22 mouse cellular contexts compared by ENCODE assay signal in the genomic region with DNA sequence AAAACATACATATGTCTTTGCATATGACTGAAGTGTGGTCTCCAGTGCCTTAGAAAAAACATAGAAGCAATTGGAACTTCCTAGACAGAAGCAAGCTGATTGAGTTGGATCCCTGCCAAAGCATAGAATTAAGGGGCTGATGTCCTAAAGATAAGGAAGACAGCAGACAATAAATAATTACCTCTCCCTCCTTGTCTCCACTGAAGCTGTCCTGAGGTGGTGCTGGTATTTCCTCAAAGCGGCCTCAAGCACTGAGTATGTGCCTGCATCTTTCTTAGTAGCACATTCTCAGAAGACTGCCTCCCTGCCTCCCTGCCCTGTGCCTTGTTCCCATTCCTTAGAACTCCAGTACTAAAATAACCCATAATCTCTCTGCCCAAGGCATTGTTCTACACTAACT. TPM values are rescaled to one million over a fixed set of nuclear protein-coding genes. Genes with fewer than 3 reads are reported as not detected.
DNase-seq lines count a peak whose midpoint lies in the region; ATAC-seq lines count a peak whose summit lies in the region.
"Had no signal": no experiment of that assay in that cellular context is flagged by ENCODE, and none has a peak within 500 bp of the region (broad histone marks: within the 10 kb centered on the region; RNA-seq: fewer than 3 reads in every experiment).

No protein-coding gene starts in this region.

- DNase-seq in hindbrain, embryonic 11.5 days (ENCODE audit: low spot score), result no peak
- DNase-seq in kidney, adult 11 months, result no peak
- DNase-seq: adrenal gland, adult 8-10 months; adrenal gland, postnatal 25 days; cerebellum, adult 18-20 months; cerebellum, adult 9-10 months; cerebellum, postnatal 14 days; gastrocnemius, postnatal 10 days; gastrocnemius, postnatal 36 days; heart, adult 2 months; heart, postnatal 14 days; heart, postnatal 4 days had no signal

- H3K9ac ChIP-seq in hindbrain, embryonic 12.5 days, result no peak overlapping the region
- no peak overlapping the region for H3K9ac ChIP-seq in hindbrain, embryonic 11.5 days (ENCODE audit: low read depth, low read length)
- H3K9ac ChIP-seq in neural tube, embryonic 13.5 days, result no peak overlapping the region
- H3K9ac ChIP-seq in neural tube, embryonic 15.5 days (replicated peaks), result no peak overlapping the region
- H3K9ac ChIP-seq in hindbrain, embryonic 16.5 days (ENCODE audit: low read depth, low read length), result no peak overlapping the region
- H3K9ac ChIP-seq: forebrain, embryonic 13.5 days; heart, embryonic 13.5 days had no signal

- no peaks in the 10 kb centered on the region for H3K9me3 ChIP-seq in hindbrain, embryonic 12.5 days (replicated peaks)
- H3K9me3 ChIP-seq in hindbrain, embryonic 11.5 days (ENCODE audit: control insufficient read depth, low read length), result no peaks in the 10 kb centered on the region
- no peaks in the 10 kb centered on the region for H3K9me3 ChIP-seq in neural tube, embryonic 13.5 days
- H3K9me3 ChIP-seq in neural tube, embryonic 15.5 days (replicated peaks), result no peaks in the 10 kb centered on the region
- no peaks in the 10 kb centered on the region for H3K9me3 ChIP-seq in hindbrain, embryonic 16.5 days (ENCODE audit: control insufficient read depth, low read length)
- H3K9me3 ChIP-seq: forebrain, embryonic 10.5 days; forebrain, embryonic 13.5 days; heart, embryonic 10.5 days; heart, embryonic 13.5 days had no signal

- H3K27ac ChIP-seq in hindbrain, embryonic 12.5 days, result no peak overlapping the region
- H3K27ac ChIP-seq in hindbrain, embryonic 11.5 days (ENCODE audit: low read depth, low read length), result no peak overlapping the region
- H3K27ac ChIP-seq in neural tube, embryonic 13.5 days (replicated peaks), result peak overlapping the region; percentile 34
- H3K27ac ChIP-seq in neural tube, embryonic 15.5 days (replicated peaks), result no peak overlapping the region
- no peak overlapping the region for H3K27ac ChIP-seq in hindbrain, embryonic 16.5 days (ENCODE audit: low read depth, low read length)
- H3K27ac ChIP-seq: forebrain, embryonic 10.5 days; forebrain, embryonic 13.5 days; heart, adult 2 months; heart, embryonic 10.5 days; heart, embryonic 13.5 days had no signal

- peak; percentile 38; the same call in 1 of the 2 replicates for ATAC-seq in hindbrain, embryonic 12.5 days (ENCODE audit: low FRiP score)
- ATAC-seq in hindbrain, embryonic 11.5 days (ENCODE audit: low FRiP score), result no peak
- peak; percentile 53; the same call in 1 of the 2 replicates for ATAC-seq in neural tube, embryonic 13.5 days (ENCODE audit: low read depth)
- no peak for ATAC-seq in neural tube, embryonic 15.5 days (ENCODE audit: low FRiP score)
- ATAC-seq in hindbrain, embryonic 16.5 days, result 0 out of 2 replicates have a peak, but pooled peaks have one; percentile 34
- ATAC-seq: activated CD4-positive, CD25-positive, alpha-beta regulatory T cell, adult 4 months; forebrain, embryonic 13.5 days; forebrain, embryonic 16.5 days had no signal

- no peak overlapping the region for H3K4me3 ChIP-seq in hindbrain, embryonic 12.5 days
- no peak overlapping the region for H3K4me3 ChIP-seq in hindbrain, embryonic 11.5 days (ENCODE audit: low read depth, low read length)
- H3K4me3 ChIP-seq in neural tube, embryonic 13.5 days, result no peak overlapping the region
- no peak overlapping the region for H3K4me3 ChIP-seq in neural tube, embryonic 15.5 days (replicated peaks)
- H3K4me3 ChIP-seq in hindbrain, embryonic 16.5 days (ENCODE audit: low read length), result no peak overlapping the region
- H3K4me3 ChIP-seq: forebrain, embryonic 10.5 days; forebrain, embryonic 13.5 days; heart, adult 2 months; heart, embryonic 10.5 days; heart, embryonic 13.5 days had no signal

- no peak overlapping the region for H3K4me2 ChIP-seq in hindbrain, embryonic 12.5 days (replicated peaks)
- no peak overlapping the region for H3K4me2 ChIP-seq in hindbrain, embryonic 11.5 days (replicated peaks; ENCODE audit: low read depth, low read length)
- no peak overlapping the region for H3K4me2 ChIP-seq in neural tube, embryonic 13.5 days
- no peak overlapping the region for H3K4me2 ChIP-seq in neural tube, embryonic 15.5 days
- H3K4me2 ChIP-seq in hindbrain, embryonic 16.5 days (ENCODE audit: low read length), result no peak overlapping the region
- H3K4me2 ChIP-seq: forebrain, embryonic 13.5 days; heart, embryonic 13.5 days had no signal

- H3K4me1 ChIP-seq in hindbrain, embryonic 12.5 days, result no peaks in the 10 kb centered on the region
- H3K4me1 ChIP-seq in hindbrain, embryonic 11.5 days (replicated peaks; ENCODE audit: control insufficient read depth, insufficient read depth, low read length), result no peaks in the 10 kb centered on the region
- peaks cover 16% of the 10 kb centered on the region for H3K4me1 ChIP-seq in neural tube, embryonic 13.5 days (replicated peaks)
- 0 out of 2 replicates have a peak, but pooled peaks cover 3% of the 10 kb centered on the region for H3K4me1 ChIP-seq in neural tube, embryonic 15.5 days
- no peaks in the 10 kb centered on the region for H3K4me1 ChIP-seq in hindbrain, embryonic 16.5 days (ENCODE audit: control insufficient read depth, insufficient read depth, low read depth, low read length)
- H3K4me1 ChIP-seq: forebrain, embryonic 10.5 days; forebrain, embryonic 13.5 days; heart, embryonic 10.5 days; heart, embryonic 13.5 days had no signal

- 69% methylated on average over 1 of the region's 1 CpGs for WGBS in hindbrain, embryonic 12.5 days
- WGBS in hindbrain, embryonic 11.5 days, result 89% methylated on average over 1 of the region's 1 CpGs
- 52% methylated on average over 1 of the region's 1 CpGs for WGBS in neural tube, embryonic 13.5 days
- 61% methylated on average over 1 of the region's 1 CpGs for WGBS in neural tube, embryonic 15.5 days
- WGBS in hindbrain, embryonic 16.5 days, result 64% methylated on average over 1 of the region's 1 CpGs

- H3K27me3 ChIP-seq in hindbrain, embryonic 12.5 days, result no peaks in the 10 kb centered on the region
- H3K27me3 ChIP-seq in hindbrain, embryonic 11.5 days (ENCODE audit: control insufficient read depth, insufficient read depth, low read length), result no peaks in the 10 kb centered on the region
- no peaks in the 10 kb centered on the region for H3K27me3 ChIP-seq in neural tube, embryonic 13.5 days
- no peaks in the 10 kb centered on the region for H3K27me3 ChIP-seq in neural tube, embryonic 15.5 days (replicated peaks)
- no peaks in the 10 kb centered on the region for H3K27me3 ChIP-seq in hindbrain, embryonic 16.5 days (replicated peaks; ENCODE audit: control insufficient read depth, insufficient read depth, low read length)
- H3K27me3 ChIP-seq: forebrain, embryonic 13.5 days; heart, embryonic 13.5 days had no signal

- H3K36me3 ChIP-seq in hindbrain, embryonic 12.5 days, result no peaks in the 10 kb centered on the region
- no peaks in the 10 kb centered on the region for H3K36me3 ChIP-seq in hindbrain, embryonic 11.5 days (ENCODE audit: control insufficient read depth, insufficient read depth, low read length)
- no peaks in the 10 kb centered on the region for H3K36me3 ChIP-seq in neural tube, embryonic 13.5 days
- H3K36me3 ChIP-seq in neural tube, embryonic 15.5 days, result no peaks in the 10 kb centered on the region
- no peaks in the 10 kb centered on the region for H3K36me3 ChIP-seq in hindbrain, embryonic 16.5 days (ENCODE audit: control insufficient read depth, insufficient read depth, low read length)
- H3K36me3 ChIP-seq: forebrain, embryonic 10.5 days; heart, embryonic 10.5 days; heart, embryonic 13.5 days had no signal

RNA-seq across cellular contexts. Expression of gene March11, which starts 15.6 kb away (rescaled TPM):
- 3.3 and 6.1 TPM in 2 replicates for polyA plus RNA-seq in hindbrain, embryonic 12.5 days (2016; fragmentation: Nextera tagmentation; extraction: Ambion mirVana)
- 3.3 and 3.6 TPM in 2 replicates for polyA plus RNA-seq in hindbrain, embryonic 11.5 days (2014; fragmentation: Nextera tagmentation; extraction: Ambion mirVana)
- 8.8 and 9.5 TPM in 2 replicates for polyA plus RNA-seq in neural tube, embryonic 13.5 days (2015; fragmentation: Nextera tagmentation; extraction: Ambion mirVana)
- 10.0 and 12.9 TPM in 2 replicates for polyA plus RNA-seq in neural tube, embryonic 15.5 days (2015; fragmentation: Nextera tagmentation; extraction: Ambion mirVana)
- polyA plus RNA-seq in hindbrain, embryonic 16.5 days (2015; fragmentation: Nextera tagmentation; extraction: Ambion mirVana), result 9.7 and 11.1 TPM in 2 replicates
- polyA plus RNA-seq: activated CD4-positive, CD25-positive, alpha-beta regulatory T cell, adult 4 months had no signal

Comparison
In these comparisons a context has a peak if more than half of its experiments do, and no peak if none do; other contexts are left out.
1. ATAC-seq: peak in hindbrain, embryonic 12.5 days (single experiment), neural tube, embryonic 13.5 days (single experiment) and hindbrain, embryonic 16.5 days (single experiment); none in hindbrain, embryonic 11.5 days (single experiment) and neural tube, embryonic 15.5 days (single experiment).